Mouse (Mus musculus) G1E (cell line): ENCODE data around the gene Prmt1.

Source experiments
- CTCF ChIP-seq: IDR thresholded peaks from 2 replicates; pipeline ENCODE4 v1.5.1; 2012; ENCODE audit warnings: low read depth, low read length, inconsistent platforms, mixed read lengths
- GATA1 ChIP-seq: IDR thresholded peaks from 2 replicates; pipeline ENCODE4 v1.6.1; 2012; ENCODE audit warnings: borderline replicate concordance, low read length, inconsistent platforms, mixed read lengths
- POLR2AphosphoS5 ChIP-seq: IDR thresholded peaks from 2 replicates; pipeline ENCODE4 v1.6.1; 2012; ENCODE audit warnings: low read depth, low read length, inconsistent platforms; ENCODE audit not compliant: insufficient replicate concordance
- TAL1 ChIP-seq: conservative IDR thresholded peaks from 2 replicates; pipeline ENCODE4 v1.6.1; 2012; ENCODE audit warnings: low read depth, low read length, inconsistent platforms, mixed read lengths

GRCm38 (mm10) chr7:44985595-44986191 is 675 bp downstream of the Prmt1 start:
- TF ChIP-seq CTCF (no peak), TAL1 (no peak), POLR2AphosphoS5 (no peak), GATA1 (no peak)
